Mouse (Mus musculus) limb, embryonic 12.5 days (tissue): Measurements from ENCODE around the gene Rbm19. TPM values are rescaled to one million over a fixed set of nuclear protein-coding genes. Genes with fewer than 3 reads are reported as not detected.

Experiments
- ATAC-seq: fragments of 200-750 bp; cut with Nextera tagmentation; 2 replicates; pipeline ENCODE4 v1.8.0; 2017; ENCODE audit warnings: low read depth, moderate TSS enrichment; ENCODE audit not compliant: insufficient number of reproducible peaks, insufficient read depth, low FRiP score, low TSS enrichment
- H3K27ac ChIP-seq: fragments of 300-500 bp; sonication (generic); 2 replicates; pipeline ENCODE4 v1.5.1; 2016; ENCODE audit warnings: mild to moderate bottlenecking, moderate library complexity
- H3K27me3 ChIP-seq: fragments of 300-500 bp; sonication (generic); 2 replicates; pipeline ENCODE4 v1.6.1; 2016; ENCODE audit warnings: mild to moderate bottlenecking, moderate library complexity
- H3K36me3 ChIP-seq: fragments of 300-500 bp; sonication (generic); 2 replicates; pipeline ENCODE4 v1.6.1; 2016; ENCODE audit warnings: mild to moderate bottlenecking, moderate library complexity
- H3K4me1 ChIP-seq: fragments of 300-500 bp; sonication (generic); replicated peaks from 2 replicates; pipeline ENCODE4 v1.6.1; 2016
- H3K4me2 ChIP-seq: fragments of 300-500 bp; sonication (generic); 2 replicates; pipeline ENCODE4 v1.6.1; 2016; ENCODE audit warnings: mild to moderate bottlenecking, moderate library complexity
- H3K4me3 ChIP-seq: fragments of 300-500 bp; sonication (generic); replicated peaks from 2 replicates; pipeline ENCODE4 v1.5.1; 2016; ENCODE audit warnings: mild to moderate bottlenecking
- H3K9ac ChIP-seq: fragments of 300-500 bp; sonication (generic); replicated peaks from 2 replicates; pipeline ENCODE4 v1.6.1; 2016; ENCODE audit warnings: mild to moderate bottlenecking, moderate library complexity
- H3K9me3 ChIP-seq: fragments of 300-500 bp; sonication (generic); 2 replicates; pipeline ENCODE4 v1.6.1; 2016; ENCODE audit warnings: mild to moderate bottlenecking, moderate library complexity
- WGBS: fragments of 180-500 bp; shearing (Covaris S2); methylation state at CpG from one replicate; pipeline ENCODE4 v1.1.7; 2016; 5-methylcytosine and 5-hydroxymethylcytosine counted together
- polyA plus RNA-seq: library from polyadenylated mRNA; unstranded; fragments of >200 nt; fragmentation: Nextera tagmentation; extraction: Ambion mirVana; gene quantifications from 2 replicates; pipeline ENCODE4 v1.2.1, GENCODE M21; 2016

The Rbm19 gene
- 28.5 and 31.1 TPM in 2 replicates for polyA plus RNA-seq

GRCm38 (mm10) chr5:120116261-120117050 lies at the start of gene Rbm19:
Gene Rbm19, plus strand, starts transcription at chr5:120116465.
- peaks cover 4% of the 10 kb centered on the region; the same call in 1 of the 2 replicates for H3K9me3 ChIP-seq
- H3K9ac ChIP-seq = peak within 1 kb of the TSS; percentile 62
- H3K27ac ChIP-seq = 0 out of 2 replicates have a peak within 1 kb of the TSS, but pooled peaks have one; percentile 62
- H3K27me3 ChIP-seq = no peaks in the 10 kb centered on the region
- H3K36me3 ChIP-seq = peaks cover 28% of the 10 kb centered on the region
- H3K4me1 ChIP-seq = peaks cover 7% of the 10 kb centered on the region; the same call in 1 of the 2 replicates
- under 1% methylated on average over 46 of the region's 46 CpGs for WGBS
- peak within 1 kb of the TSS; percentile 83 for H3K4me3 ChIP-seq
- ATAC-seq = peak; percentile 60
- H3K4me2 ChIP-seq = peak within 1 kb of the TSS; percentile 93

GRCm38 (mm10) chr5:120067266-120067665 lies 49.0 kb upstream of the Rbm19 start:
- Histone ChIP-seq H3K4me2 (peak overlapping the region; percentile 25; the same call in 1 of the 2 replicates), H3K9me3 (no peaks in the 10 kb centered on the region), H3K27me3 (peaks cover 21% of the 10 kb centered on the region), H3K27ac (no peak overlapping the region), H3K4me1 (peaks cover 6% of the 10 kb centered on the region; the same call in 1 of the 2 replicates), H3K9ac (no peak overlapping the region), H3K36me3 (no peaks in the 10 kb centered on the region), H3K4me3 (no peak overlapping the region)
- no peak for ATAC-seq
- WGBS = 13% methylated on average over 6 of the region's 6 CpGs

GRCm38 (mm10) chr5:120074101-120074500 lies 42.2 kb upstream of the Rbm19 start:
- WGBS = 60% methylated on average over 9 of the region's 9 CpGs
- H3K4me1 ChIP-seq = no peaks in the 10 kb centered on the region

GRCm38 (mm10) chr5:120080027-120080426 lies 36.2 kb upstream of the Rbm19 start:
- Histone ChIP-seq H3K4me1 (no peaks in the 10 kb centered on the region), H3K36me3 (no peaks in the 10 kb centered on the region), H3K4me2 (no peak overlapping the region), H3K9me3 (no peaks in the 10 kb centered on the region), H3K27me3 (peaks cover 34% of the 10 kb centered on the region), H3K9ac (no peak overlapping the region), H3K27ac (no peak overlapping the region), H3K4me3 (no peak overlapping the region)
- ATAC-seq = no peak
- 45% methylated on average over 9 of the region's 9 CpGs for WGBS

More at GRCm38 (mm10) chr5:120074101-120074500, 42.2 kb upstream of the Rbm19 start:
- Histone ChIP-seq H3K27ac (no peak overlapping the region), H3K27me3 (peaks cover 12% of the 10 kb centered on the region), H3K9ac (no peak overlapping the region), H3K4me2 (no peak overlapping the region), H3K9me3 (no peaks in the 10 kb centered on the region), H3K36me3 (no peaks in the 10 kb centered on the region), H3K4me3 (no peak overlapping the region)
- ATAC-seq = no peak

- H3K36me3 ChIP-seq = no peaks in the 10 kb centered on the region
- WGBS = 76% methylated on average over 6 of the region's 6 CpGs
- no peak overlapping the region for H3K4me2 ChIP-seq
- no peak for ATAC-seq
- H3K27me3 ChIP-seq = peaks cover 39% of the 10 kb centered on the region
- no peak overlapping the region for H3K27ac ChIP-seq
- no peak overlapping the region for H3K4me3 ChIP-seq
- H3K4me1 ChIP-seq = no peaks in the 10 kb centered on the region
- no peaks in the 10 kb centered on the region for H3K9me3 ChIP-seq
- H3K9ac ChIP-seq = no peak overlapping the region
These were observed 35.8 kb upstream of the Rbm19 start for GRCm38 (mm10) chr5:120080468-120080867.

GRCm38 (mm10) chr5:120088561-120088960 lies 27.7 kb upstream of the Rbm19 start:
- H3K27ac ChIP-seq = no peak overlapping the region
- H3K4me2 ChIP-seq = no peak overlapping the region
- WGBS = 1% methylated on average over 16 of the region's 16 CpGs
- H3K36me3 ChIP-seq = no peaks in the 10 kb centered on the region
- H3K9ac ChIP-seq = no peak overlapping the region
- peaks cover 5% of the 10 kb centered on the region; the same call in 1 of the 2 replicates for H3K4me1 ChIP-seq
- ATAC-seq = no peak
- H3K9me3 ChIP-seq = no peaks in the 10 kb centered on the region
- H3K4me3 ChIP-seq = no peak overlapping the region
- H3K27me3 ChIP-seq = peaks cover 61% of the 10 kb centered on the region

GRCm38 (mm10) chr5:120094602-120095001 lies 21.7 kb upstream of the Rbm19 start:
- Histone ChIP-seq H3K4me2 (no peak overlapping the region), H3K27ac (no peak overlapping the region), H3K36me3 (no peaks in the 10 kb centered on the region), H3K4me1 (peaks cover 10% of the 10 kb centered on the region; the same call in 1 of the 2 replicates), H3K27me3 (peaks cover 32% of the 10 kb centered on the region), H3K4me3 (no peak overlapping the region), H3K9ac (no peak overlapping the region), H3K9me3 (no peaks in the 10 kb centered on the region)
- WGBS = 53% methylated on average over 7 of the region's 7 CpGs
- no peak for ATAC-seq

GRCm38 (mm10) chr5:120097042-120097441 lies 19.2 kb upstream of the Rbm19 start:
- H3K9me3 ChIP-seq = 0 out of 2 replicates have a peak, but pooled peaks cover 5% of the 10 kb centered on the region
- no peak overlapping the region for H3K4me2 ChIP-seq
- no peak overlapping the region for H3K9ac ChIP-seq
- no peak for ATAC-seq
- peaks cover 12% of the 10 kb centered on the region for H3K27me3 ChIP-seq
- H3K36me3 ChIP-seq = no peaks in the 10 kb centered on the region
- no peak overlapping the region for H3K4me3 ChIP-seq
- H3K4me1 ChIP-seq = peaks cover 10% of the 10 kb centered on the region; the same call in 1 of the 2 replicates
- 19% methylated on average over 9 of the region's 9 CpGs for WGBS
- no peak overlapping the region for H3K27ac ChIP-seq

GRCm38 (mm10) chr5:120100814-120101213 lies 15.5 kb upstream of the Rbm19 start:
- Histone ChIP-seq H3K36me3 (no peaks in the 10 kb centered on the region), H3K9me3 (0 out of 2 replicates have a peak, but pooled peaks cover 5% of the 10 kb centered on the region), H3K4me3 (no peak overlapping the region), H3K4me1 (peaks cover 10% of the 10 kb centered on the region; the same call in 1 of the 2 replicates), H3K27ac (no peak overlapping the region), H3K9ac (no peak overlapping the region), H3K4me2 (no peak overlapping the region), H3K27me3 (peaks cover 12% of the 10 kb centered on the region; the same call in 1 of the 2 replicates)
- no peak for ATAC-seq
- WGBS = 89% methylated on average over 6 of the region's 6 CpGs

- no peak overlapping the region for H3K4me3 ChIP-seq
- 33% methylated on average over 8 of the region's 8 CpGs for WGBS
- no peak overlapping the region for H3K27ac ChIP-seq
- ATAC-seq = no peak
- H3K9ac ChIP-seq = no peak overlapping the region
- H3K9me3 ChIP-seq = 0 out of 2 replicates have a peak, but pooled peaks cover 5% of the 10 kb centered on the region
- H3K4me1 ChIP-seq = peaks cover 5% of the 10 kb centered on the region; the same call in 1 of the 2 replicates
- H3K27me3 ChIP-seq = peaks cover 18% of the 10 kb centered on the region; the same call in 1 of the 2 replicates
- H3K4me2 ChIP-seq = no peak overlapping the region
- no peaks in the 10 kb centered on the region for H3K36me3 ChIP-seq
These were observed 14.2 kb upstream of the Rbm19 start for GRCm38 (mm10) chr5:120102097-120102496.

- Histone ChIP-seq H3K9me3 (0 out of 2 replicates have a peak, but pooled peaks cover 5% of the 10 kb centered on the region), H3K4me3 (no peak overlapping the region), H3K27me3 (peaks cover 18% of the 10 kb centered on the region; the same call in 1 of the 2 replicates), H3K9ac (no peak overlapping the region), H3K4me2 (no peak overlapping the region), H3K4me1 (no peaks in the 10 kb centered on the region), H3K27ac (no peak overlapping the region), H3K36me3 (no peaks in the 10 kb centered on the region)
- ATAC-seq = no peak
- 15% methylated on average over 12 of the region's 12 CpGs for WGBS
These were observed 13.5 kb upstream of the Rbm19 start for GRCm38 (mm10) chr5:120102732-120103131.
